Mouse (Mus musculus): Measurements from ENCODE around the gene Fastkd3.

Fastkd3 gene

DNA sequence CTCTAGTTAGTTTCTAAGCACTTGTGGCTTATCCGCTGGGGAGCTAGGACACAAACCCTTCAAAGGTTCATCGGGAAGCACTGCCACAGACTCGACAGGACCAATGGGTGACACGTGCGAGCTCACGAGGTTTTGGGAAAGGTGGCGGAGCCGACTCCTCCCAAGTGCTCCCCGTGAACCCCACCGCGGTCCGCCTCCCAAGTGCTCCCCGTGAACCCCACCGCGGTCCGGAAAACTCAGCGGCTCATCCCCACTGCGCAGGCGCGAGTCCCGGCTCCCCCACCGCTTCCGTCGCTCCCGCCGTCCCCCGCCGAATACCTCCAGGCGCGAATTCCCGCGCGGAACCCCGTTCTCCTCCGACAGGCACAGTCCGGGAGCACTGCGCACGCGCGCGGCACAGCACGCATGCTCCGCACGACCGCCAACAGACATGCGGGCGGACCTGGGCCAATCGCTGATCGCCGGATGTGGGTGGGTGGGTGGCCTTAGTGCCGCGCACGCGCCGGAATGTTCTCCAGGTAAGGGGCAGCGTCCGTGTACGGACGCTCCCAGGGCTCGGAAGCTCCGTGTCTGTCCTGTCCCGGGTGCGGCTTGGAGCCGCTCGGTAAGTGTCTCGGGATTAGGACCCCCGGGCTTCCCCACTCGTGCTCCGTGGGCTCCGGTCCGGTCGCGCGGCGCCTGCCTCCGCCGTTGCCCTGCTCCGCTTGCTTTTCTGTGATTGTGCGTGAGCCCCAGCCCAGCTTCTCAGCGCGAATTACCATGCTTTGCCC lies at the start of gene Fastkd3, which contains the start of gene Mtrr:
Gene Fastkd3, plus strand, starts transcription at position 488 of the 770 bp plus-strand sequence.
Gene Mtrr, minus strand, starts transcription at position 403 of the 770 bp plus-strand sequence.
- peak; percentile 98 for DNase-seq (ENCODE audit: extremely low spot score, low spot score)

DNA sequence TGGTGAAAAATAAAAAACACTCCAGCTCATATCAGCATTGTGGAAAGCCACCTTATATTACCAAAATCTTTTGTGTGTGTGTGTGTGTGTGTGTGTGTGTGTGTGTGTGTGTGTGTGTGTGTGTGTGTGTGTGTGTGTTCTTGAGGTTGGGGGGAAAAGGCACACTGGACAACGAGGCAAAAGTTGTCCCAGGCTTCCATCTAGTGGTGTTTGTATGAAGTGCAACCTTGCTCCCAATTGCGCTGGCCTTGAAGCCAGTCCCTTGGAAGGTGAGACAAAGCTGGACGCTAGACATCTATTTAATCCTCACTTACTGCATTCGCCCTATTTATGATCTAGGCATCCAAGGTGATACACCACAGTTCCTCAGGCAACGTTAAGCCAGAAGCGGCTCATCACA lies 28.6 kb upstream of the Fastkd3 start:
- DNase-seq (ENCODE audit: extremely low spot score, low spot score) = peak; percentile 18

DNA sequence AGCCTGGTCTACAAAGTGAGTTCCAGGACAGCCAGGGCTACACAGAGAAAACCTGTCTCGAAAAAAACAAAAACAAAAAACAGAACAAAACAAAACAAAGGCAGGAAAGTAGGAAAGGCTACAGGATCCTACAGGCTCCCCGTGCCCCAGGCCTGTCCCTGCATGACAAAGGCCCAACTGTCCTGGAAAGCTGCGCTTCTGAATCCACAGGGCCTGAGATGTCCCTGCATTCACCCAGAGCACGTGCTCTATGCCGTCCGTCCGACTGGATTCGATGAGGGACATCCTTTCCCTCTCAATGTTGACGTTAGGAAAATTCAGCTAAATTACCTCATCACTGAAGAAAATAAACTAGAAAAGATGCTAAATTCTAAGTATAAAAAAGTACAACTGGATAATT lies 13.9 kb upstream of the Fastkd3 start:
- DNase-seq (ENCODE audit: extremely low spot score, low spot score) = no peak

DNA sequence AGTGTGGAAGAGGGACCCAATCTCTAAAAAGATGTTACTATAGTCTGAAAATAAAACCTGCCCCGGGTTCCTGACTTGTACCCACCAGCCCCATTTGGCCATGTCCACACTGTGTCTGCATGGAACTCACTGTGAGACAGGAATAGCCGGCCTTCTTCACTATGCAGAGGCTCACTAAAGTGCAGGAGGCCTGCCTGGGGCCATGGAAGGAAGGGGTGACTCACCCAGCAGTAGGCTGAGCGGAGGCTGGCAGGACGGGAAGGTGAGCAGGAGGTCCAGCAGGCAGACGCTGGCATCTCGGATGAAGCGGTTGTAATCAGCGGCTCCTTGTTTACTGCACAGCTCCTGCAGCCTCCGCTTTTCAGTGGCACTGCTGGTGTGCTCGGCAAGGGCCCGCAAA lies 13.5 kb upstream of the Fastkd3 start:
- DNase-seq (ENCODE audit: extremely low spot score, low spot score) = no peak

DNA sequence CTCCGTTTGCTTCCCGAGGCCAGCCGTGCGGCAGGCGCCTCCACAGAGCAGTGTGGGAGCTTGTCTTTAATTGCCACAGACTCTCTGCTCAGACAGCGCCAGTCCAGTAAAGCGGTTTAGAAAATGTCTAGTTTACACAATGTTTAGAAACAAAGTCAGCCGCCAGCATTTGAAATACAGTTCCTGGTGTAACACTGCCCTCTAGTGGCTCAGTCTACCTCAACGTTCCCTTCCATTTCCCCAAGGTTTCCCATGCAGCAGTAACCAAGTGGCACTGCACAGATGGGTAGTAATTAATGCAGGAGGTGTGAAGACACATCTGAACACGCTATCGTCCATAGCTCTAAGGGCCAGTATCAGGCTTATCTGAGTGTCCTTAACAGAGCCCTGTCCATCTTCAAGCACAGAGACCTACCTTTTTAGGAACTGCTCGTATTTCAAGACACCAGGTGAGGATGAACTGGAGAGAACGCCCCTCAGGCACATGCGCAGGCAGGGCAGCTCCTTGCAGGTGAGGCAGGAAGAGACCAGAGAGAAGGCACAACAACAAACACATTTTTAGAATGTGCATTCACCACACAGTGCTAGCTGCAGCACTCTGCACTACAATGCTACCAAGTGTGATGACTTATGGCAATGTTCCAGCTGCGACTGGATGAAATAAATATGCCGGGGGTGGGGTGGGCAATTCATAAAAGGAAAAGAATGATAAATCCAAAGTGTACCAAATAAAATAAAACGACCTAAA lies 12.3 kb upstream of the Fastkd3 start:
- DNase-seq (ENCODE audit: extremely low spot score, low spot score) = peak; percentile 45

DNA sequence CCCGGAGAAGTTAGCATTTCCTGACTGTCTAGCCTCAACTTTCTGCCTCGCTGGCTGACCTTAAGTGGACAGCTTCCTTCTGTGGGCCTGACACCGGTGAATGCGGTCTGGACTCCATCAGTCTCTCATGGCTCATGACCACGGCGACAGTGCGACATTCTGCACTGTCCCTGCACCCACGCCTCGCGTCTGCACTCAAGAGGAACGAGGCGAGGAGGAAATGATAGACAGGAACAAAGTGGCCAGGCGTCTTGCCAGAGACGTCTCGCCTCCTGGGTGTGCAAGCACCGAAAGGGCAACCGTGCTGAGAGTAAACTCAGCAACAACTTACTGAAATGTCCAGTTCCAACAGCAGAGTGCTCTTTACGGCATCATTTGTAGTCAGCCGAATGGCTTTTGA lies 9.8 kb upstream of the Fastkd3 start:
- no peak for DNase-seq (ENCODE audit: extremely low spot score, low spot score)

DNA sequence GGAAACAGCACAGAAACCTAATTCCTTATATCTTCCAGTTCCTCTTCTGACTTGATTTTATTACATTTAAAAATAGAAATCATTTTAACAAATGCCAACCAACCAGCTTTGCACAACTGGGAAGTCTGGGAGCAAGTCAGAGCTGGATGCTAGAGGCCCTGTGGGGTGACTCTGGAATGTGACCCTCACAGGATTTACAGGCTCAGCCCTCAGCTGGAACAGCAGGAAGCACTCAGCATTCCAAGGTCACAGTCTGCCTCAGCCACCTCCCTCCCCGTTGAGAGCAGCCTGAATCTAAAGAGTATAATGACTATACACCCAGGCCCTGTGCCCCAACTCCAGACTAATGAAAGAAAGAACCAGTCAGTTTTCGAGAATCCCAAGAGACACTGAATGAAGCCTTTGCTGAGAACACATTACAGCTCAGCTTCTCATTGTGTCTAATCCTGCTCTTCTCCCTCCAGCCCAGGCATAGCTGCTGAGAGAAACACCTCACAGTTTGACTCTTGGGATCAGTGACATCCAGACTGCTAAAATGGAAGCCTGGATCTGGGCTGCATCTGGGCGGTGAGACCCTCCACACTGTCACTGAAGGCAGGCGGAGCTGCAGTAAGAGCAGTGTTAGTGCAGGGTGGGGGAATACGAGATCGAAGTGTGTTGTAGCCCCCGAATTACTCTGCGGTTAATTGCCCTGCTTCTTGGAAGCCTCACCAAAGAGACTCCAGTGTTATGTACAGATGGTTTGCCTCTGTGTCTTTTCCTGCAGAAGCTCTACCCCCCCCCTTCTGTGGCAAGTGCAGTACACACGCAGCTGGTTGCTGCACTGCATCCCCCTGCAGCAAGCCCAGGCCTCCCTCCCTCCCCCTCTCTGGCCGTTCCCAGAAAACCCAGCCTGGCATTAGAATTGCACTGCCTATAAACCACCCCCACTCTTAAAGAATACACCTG lies 8.8 kb upstream of the Fastkd3 start:
- peak; percentile 27 for DNase-seq (ENCODE audit: extremely low spot score, low spot score)

DNA sequence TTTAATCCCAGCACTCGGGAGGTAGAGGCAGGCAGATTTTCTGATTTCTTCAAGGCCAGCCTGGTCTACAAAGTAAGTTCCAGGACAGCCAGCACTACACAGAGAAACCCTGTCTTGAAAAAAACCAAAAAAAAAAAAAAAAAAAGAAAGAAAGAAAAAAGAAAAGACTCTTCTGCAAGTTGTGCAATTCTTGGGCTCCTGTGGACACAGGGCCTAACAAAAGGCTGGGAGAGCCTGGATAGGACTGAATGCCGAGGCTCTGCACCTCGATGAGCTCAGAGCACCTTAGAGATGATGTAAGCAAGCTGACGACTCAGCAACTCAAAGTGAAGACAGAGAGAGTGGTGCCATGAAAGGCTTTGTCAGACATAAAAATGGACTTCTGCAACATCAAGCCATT lies 7.6 kb upstream of the Fastkd3 start:
- no peak for DNase-seq (ENCODE audit: extremely low spot score, low spot score)

DNA sequence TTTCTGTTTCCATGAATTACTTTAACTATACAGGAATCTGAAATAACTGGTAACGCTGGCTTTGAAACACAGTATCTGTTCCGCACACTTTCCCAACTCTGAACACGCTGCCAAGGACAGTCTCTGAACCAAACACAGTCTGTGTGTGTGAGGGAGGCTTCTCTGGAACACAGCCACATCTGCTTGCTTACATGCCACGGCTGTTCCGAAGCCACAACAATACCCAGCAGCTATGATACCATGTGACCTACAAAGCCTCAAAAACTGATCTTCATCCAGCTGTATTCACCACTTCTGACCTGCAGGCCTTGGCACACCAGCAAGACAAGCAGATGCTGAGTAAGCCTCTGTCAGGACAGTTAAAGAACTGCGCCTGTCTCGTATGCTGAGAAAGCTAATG lies 4.1 kb upstream of the Fastkd3 start:
- DNase-seq (ENCODE audit: extremely low spot score, low spot score) = no peak

DNA sequence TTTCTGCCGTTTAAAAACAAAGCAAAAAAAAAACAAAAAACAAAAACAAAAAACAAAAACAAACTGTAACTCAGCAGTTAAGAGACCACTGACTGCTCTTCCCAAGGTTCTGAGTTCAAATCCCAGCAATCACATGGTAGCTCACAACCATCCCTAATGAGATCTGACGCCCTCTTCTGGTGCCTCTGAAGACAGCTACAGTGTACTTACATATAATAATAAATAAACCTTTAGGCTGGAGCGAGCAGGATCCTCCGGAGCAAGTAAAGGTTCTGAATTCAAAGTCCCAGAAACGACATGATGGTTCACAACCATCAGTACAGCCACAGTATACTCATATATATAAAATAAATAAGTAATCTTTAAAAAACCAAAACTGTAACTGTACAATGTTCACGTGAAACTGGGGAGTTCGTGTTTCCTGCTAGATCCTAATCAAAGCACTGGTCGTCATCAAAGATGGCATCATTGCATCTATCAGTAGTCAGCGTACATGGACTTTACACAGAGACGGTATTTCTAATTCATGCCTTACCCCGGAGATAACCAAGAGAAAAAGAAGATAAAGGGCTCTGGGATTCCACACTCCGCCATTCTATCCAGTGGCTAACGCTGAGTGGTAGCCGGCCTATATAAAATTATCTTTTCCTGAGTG lies 821 bp upstream of the Fastkd3 start:
- no peak for DNase-seq (ENCODE audit: extremely low spot score, low spot score)

DNA sequence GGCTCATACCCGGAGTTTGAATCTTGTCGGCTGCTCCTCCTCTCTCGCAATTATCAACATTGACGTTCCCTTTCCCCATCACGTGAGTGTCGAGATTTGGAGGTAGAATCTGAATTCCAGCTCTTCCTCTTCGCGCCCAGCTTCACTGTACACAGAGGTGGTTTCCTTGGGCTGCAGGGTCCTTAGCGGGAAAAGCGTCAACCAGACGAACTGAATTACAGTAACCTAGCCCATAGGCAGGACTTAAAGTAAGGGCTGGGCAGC lies 415 bp downstream of the Fastkd3 start:
- DNase-seq (ENCODE audit: extremely low spot score, low spot score) = no peak

DNA sequence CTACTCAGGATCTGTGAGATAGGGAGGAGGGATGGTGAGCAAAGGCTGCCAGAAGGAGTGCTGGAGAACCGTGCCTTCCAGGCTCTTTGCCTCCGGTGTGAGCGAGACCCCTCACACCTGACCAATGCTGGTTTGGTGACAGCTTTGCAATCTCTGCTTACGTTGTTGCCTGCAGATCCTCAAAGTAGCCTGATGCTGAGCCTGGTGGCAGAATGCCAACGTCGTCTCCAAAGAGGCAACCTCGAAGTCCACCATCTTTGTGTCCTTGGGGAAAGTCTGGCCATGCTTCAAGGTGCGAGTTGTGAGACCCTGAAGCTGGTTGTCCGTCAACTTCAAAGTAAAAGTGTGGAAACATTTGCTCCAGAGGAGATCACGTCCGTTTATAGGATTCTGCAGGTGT lies 1.9 kb downstream of the Fastkd3 start:
- no peak for DNase-seq (ENCODE audit: extremely low spot score, low spot score)

DNA sequence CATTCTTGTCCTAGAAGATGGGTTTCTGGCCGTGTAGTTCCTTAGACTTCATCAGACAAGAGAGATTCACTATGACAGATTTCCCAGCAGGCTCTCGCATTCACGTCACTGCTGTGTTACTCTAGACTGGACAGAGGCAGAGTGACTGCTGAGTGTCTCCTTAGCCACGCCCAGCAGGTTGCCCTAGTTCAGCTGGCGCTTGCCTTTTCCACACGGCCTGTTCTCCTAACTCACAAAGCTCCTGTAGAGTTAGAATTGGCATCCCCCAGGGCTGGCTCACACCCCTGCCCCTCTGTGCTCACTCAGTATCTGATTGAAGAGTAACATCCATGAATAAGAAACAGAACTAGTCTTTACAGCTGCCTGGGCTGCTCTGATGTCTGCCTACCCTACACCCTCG lies 3.4 kb downstream of the Fastkd3 start:
- DNase-seq (ENCODE audit: extremely low spot score, low spot score) = no peak

DNA sequence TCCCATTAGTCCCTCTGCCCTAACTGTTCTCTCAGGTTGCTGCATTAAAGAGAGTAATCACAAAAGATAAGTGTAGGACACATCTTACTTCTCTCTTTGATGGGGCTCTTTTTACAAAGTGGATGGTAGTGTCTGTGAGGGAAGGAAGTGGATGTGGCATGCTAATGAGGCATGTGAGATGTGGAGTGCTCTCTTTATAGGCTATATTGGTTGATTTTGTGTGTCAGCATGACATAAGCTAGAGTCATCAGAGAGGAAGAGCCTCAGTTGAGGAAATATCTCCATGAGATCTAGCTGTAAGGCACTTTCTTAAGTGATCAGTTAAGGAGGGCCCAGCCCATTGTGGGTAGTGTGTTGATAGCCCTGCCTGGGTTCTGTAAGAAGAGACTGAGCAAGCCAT lies 6.3 kb downstream of the Fastkd3 start:
- DNase-seq (ENCODE audit: extremely low spot score, low spot score) = no peak

DNA sequence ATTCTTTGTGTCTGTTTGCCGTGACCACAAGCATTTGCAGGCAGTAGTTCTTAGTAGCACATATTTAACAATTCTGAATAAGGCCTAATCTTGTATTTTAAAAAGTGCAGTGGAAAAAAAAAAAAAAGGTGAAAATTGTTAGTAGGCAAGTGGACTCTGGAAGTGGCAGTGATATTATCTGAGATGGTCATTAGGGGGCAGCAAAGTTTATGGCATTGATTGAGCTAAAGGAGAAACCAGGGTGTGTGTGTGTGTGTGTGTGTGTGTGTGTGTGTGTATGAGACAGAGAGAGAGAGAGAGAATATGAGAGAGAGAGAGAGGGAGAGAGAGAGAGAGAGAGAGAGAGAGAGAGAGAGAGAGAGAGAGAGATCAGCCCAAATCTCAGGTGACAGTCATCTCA lies 11.8 kb downstream of the Fastkd3 start:
- no peak for DNase-seq (ENCODE audit: extremely low spot score, low spot score)

DNA sequence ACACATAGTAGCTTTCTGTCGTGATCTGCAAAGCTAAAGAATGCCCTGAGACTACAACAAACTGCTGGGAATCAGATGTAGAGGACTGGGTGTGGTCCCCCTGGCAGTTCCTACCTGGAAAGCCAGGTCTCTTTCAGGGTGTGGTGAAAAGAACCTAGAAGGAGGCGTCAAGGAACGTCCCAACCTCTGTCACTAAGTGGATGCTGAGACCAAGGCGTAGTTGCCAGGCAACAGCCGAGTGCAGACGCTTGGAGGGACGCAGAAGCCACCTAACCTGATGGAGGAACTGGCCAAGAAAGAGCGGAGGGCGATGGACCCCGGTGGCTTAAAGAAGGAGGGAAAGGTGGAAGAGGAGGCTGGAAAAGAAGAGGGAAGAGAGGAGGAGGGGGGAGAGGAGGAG lies 15.2 kb downstream of the Fastkd3 start, which contains the start of gene 1700001L19Rik:
Gene 1700001L19Rik, plus strand, starts transcription at position 223 of the 400 bp plus-strand sequence.
- DNase-seq (ENCODE audit: extremely low spot score, low spot score) = no peak

DNA sequence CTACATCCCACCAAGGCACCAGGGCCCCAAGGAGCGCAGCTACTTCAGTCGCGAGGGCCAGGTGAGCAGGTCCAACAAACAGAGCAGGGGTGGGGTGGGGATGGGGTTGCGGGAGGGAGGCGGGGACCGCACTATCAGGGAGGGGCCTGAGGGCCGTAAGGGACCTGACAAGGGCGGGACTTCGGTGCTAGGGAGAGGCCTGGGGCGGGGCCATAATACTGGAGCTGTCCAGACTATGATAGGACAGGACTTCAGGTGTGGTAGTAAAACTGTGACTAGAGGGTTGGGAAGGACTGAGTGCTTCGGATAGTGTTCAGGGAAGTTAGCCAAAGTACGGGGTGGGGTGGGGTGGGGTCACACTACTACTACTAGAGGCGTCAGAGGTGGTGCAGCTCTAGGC lies 15.6 kb downstream of the Fastkd3 start:
- no peak for DNase-seq (ENCODE audit: extremely low spot score, low spot score)

DNA sequence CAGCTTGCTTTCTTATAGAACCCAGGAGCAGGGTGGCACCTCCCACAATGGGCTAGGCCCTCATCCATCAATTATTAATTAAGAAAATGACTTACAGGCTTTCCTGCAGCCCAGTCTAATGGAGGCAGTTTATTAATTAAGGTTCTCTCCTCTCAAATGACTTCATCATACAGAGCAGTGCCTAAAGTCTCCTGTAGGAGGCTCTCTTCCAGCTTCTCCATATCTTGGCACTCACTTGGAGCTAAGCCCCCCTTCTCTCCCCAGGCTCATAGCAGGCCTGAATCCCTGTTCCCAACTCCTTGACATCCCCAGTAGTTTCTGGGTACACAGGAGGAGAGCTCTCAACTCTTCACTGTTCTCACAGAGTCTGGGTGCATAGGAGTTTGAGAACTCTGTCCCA lies 16.9 kb downstream of the Fastkd3 start:
- no peak for DNase-seq (ENCODE audit: extremely low spot score, low spot score)

DNA sequence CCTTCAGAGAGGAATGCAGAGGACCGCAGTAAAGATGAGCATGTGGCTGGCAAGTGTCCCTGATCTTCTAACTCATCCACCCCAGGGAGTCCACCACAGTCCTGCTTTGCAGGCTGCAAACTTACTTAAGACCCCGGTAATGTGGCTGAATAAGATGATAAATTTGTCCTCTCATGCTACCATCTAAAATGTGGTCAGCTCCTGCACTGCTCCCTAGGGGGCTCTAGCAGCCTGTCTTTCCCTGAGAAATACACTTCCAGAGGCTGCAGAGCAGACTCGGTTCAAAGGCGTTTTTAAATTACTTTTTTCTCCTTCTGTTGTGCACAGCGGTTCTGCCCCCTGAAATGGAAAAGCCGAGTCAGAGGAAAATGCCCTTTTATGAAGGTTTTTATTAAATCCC lies 19.1 kb downstream of the Fastkd3 start:
- DNase-seq (ENCODE audit: extremely low spot score, low spot score) = peak; percentile 23

DNA sequence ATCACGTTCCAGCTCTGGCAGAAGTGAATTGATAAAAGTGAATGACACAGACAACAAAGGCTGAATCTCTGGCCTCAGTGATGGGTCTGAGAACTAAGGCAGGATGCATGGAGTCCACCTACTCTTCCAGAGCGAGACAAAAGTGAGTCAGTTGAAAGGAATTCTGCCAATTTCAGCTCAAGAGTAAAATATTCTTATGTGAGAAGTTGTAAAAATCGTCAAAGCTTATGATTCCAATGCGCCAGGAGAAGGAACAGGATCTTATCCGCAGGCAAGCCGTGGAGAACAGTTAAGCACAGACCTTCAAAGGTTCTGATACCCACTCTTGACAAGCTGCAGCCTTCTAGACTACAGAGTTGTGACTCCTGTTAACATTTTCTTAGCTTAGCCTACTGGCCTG lies 21.1 kb downstream of the Fastkd3 start:
- no peak for DNase-seq (ENCODE audit: extremely low spot score, low spot score)

DNA sequence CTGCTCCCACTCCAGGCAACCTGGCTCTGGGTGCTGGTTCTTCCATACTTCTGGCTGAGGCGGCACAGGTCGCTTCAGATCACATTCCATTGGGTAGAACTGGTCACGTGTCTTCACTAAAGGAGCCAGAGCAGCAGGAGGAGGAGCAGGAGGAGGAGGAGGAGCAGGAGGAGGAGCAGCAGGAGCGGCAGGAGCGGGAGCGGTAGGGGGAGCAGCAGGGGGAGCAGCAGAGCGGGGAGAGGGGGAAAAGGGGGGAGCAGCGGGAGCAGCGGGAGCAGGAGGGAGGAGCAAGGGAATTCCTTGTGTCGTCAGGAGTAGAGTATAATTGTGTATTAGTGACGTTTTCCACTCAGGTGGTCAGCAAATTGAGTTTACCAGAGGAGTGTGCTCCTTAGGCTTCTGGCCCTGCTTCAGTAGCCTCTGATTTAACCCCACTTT lies 23.7 kb downstream of the Fastkd3 start:
- DNase-seq (ENCODE audit: extremely low spot score, low spot score) = peak; percentile 55

All from neural tube, embryonic 10.5 days (tissue).